ENCODE assay signal across 9 mouse cellular contexts in the genomic region with DNA sequence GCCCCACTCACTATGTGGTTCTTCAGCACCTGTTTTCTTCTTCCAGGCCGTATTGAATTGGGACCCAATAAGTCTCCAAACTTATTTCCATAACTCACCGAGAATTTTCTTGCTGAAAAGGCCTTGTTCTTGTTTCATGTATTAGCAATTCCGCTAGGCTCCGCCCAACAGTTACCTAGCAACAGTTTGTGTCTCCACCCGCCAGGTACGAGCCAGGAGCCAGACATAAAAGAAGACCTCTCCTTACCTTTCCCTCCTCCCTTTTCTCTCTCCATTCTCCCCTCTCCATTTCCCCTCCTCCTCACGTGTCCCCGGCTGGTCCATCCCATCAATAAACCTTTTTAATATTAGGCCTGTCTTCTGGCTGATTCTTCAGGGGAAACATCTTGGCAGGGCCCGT. TPM values are rescaled to one million over a fixed set of nuclear protein-coding genes. Genes with fewer than 3 reads are reported as not detected.
DNase-seq lines count a peak whose midpoint lies in the region; ATAC-seq and TF ChIP-seq lines count a peak whose summit lies in the region.
"Had no signal": no experiment of that assay in that cellular context is flagged by ENCODE, and none has a peak within 500 bp of the region (broad histone marks: within the 10 kb centered on the region; RNA-seq: fewer than 3 reads in every experiment).

No protein-coding gene starts in this region.

- peak overlapping the region; percentile 19; the same call in 1 of the 2 replicates for H3K4me2 ChIP-seq in forebrain, embryonic 11.5 days (ENCODE audit: low read depth, low read length, severe bottlenecking)
- peak overlapping the region; percentile 17 for H3K4me2 ChIP-seq in midbrain, embryonic 13.5 days (replicated peaks)

- no peak for ATAC-seq in forebrain, embryonic 11.5 days (replicated peaks; ENCODE audit: low FRiP score)
- ATAC-seq in midbrain, embryonic 13.5 days: no peak

- H3K27me3 ChIP-seq in heart, embryonic 10.5 days (ENCODE audit: insufficient read depth, poor library complexity, severe bottlenecking): no peaks in the 10 kb centered on the region
- no peaks in the 10 kb centered on the region for H3K27me3 ChIP-seq in forebrain, embryonic 11.5 days (ENCODE audit: control insufficient read depth, insufficient read depth, low read length)
- H3K27me3 ChIP-seq in midbrain, embryonic 13.5 days: no peaks in the 10 kb centered on the region

- peak overlapping the region; percentile 42; the same call in 1 of the 2 replicates for H3K27ac ChIP-seq in heart, embryonic 10.5 days
- no peak overlapping the region for H3K27ac ChIP-seq in forebrain, embryonic 11.5 days (ENCODE audit: low read depth, low read length)
- H3K27ac ChIP-seq in midbrain, embryonic 13.5 days: no peak overlapping the region
- H3K27ac ChIP-seq in left cerebral cortex, adult 2 months: no peak overlapping the region

- H3K9ac ChIP-seq in forebrain, embryonic 11.5 days (ENCODE audit: low read length): no peak overlapping the region
- no peak overlapping the region for H3K9ac ChIP-seq in midbrain, embryonic 13.5 days (replicated peaks)

- peak overlapping the region; percentile 46 for H3K4me3 ChIP-seq in heart, embryonic 10.5 days
- no peak overlapping the region for H3K4me3 ChIP-seq in forebrain, embryonic 11.5 days (ENCODE audit: low read depth, low read length)
- H3K4me3 ChIP-seq in midbrain, embryonic 13.5 days (replicated peaks): no peak overlapping the region
- no peak overlapping the region for H3K4me3 ChIP-seq in left cerebral cortex, adult 2 months

- H3K9me3 ChIP-seq in heart, embryonic 10.5 days: no peaks in the 10 kb centered on the region
- no peaks in the 10 kb centered on the region for H3K9me3 ChIP-seq in forebrain, embryonic 11.5 days (ENCODE audit: control insufficient read depth, low read length)
- H3K9me3 ChIP-seq in midbrain, embryonic 13.5 days: no peaks in the 10 kb centered on the region

- WGBS in heart, embryonic 10.5 days: 26% methylated on average over 9 of the region's 9 CpGs
- 13% methylated on average over 9 of the region's 9 CpGs for WGBS in forebrain, embryonic 11.5 days
- 22% methylated on average over 9 of the region's 9 CpGs for WGBS in midbrain, embryonic 13.5 days

- no peak for TF ChIP-seq CTCF in left cerebral cortex, adult 2 months (IDR thresholded peaks at IDR 0.05)

- H3K36me3 ChIP-seq in heart, embryonic 10.5 days: no peaks in the 10 kb centered on the region
- no peaks in the 10 kb centered on the region for H3K36me3 ChIP-seq in forebrain, embryonic 11.5 days (ENCODE audit: control insufficient read depth, insufficient read depth, low read length)
- H3K36me3 ChIP-seq in midbrain, embryonic 13.5 days: no peaks in the 10 kb centered on the region

- DNase-seq in heart, embryonic 10.5 days (ENCODE audit: low spot score): no peak
- no peak for DNase-seq in heart, postnatal 14 days
- DNase-seq in forebrain, embryonic 11.5 days (ENCODE audit: low spot score): no peak
- peak; percentile 52 to 55 for DNase-seq in kidney, postnatal 25 days
- no peak for DNase-seq in cerebellum, adult 9-11 months
- DNase-seq in adrenal gland, postnatal 4 days (ENCODE audit: low spot score in 2 of 2): no peak
- no peak for DNase-seq in left cerebral cortex, adult 2 months (ENCODE audit: extremely low spot score in 1 of 2, low spot score in 2 of 2)

- H3K4me1 ChIP-seq in heart, embryonic 10.5 days: peaks cover 27% of the 10 kb centered on the region
- peaks cover 2% of the 10 kb centered on the region; the same call in 1 of the 2 replicates for H3K4me1 ChIP-seq in forebrain, embryonic 11.5 days (replicated peaks; ENCODE audit: control insufficient read depth, insufficient read depth, low read length)
- H3K4me1 ChIP-seq in midbrain, embryonic 13.5 days (replicated peaks): peaks cover 23% of the 10 kb centered on the region

- intact Hi-C loops in heart, postnatal 14 days (cut with DNase I): no loop called here
- intact Hi-C loops in left cerebral cortex, adult 2 months (cut with DNase I): no loop called here

RNA-seq across cellular contexts. Expression of a gene that starts 2.7 kb away (rescaled TPM):
- 17.8 and 23.8 TPM in 2 replicates for polyA plus RNA-seq in heart, embryonic 10.5 days (2016; fragmentation: Nextera tagmentation; extraction: Ambion mirVana)
- total RNA-seq in heart, postnatal 14 days (2021): 10 to 100 TPM; 19.4 to 20.4 TPM
- 27.4 and 32.4 TPM in 2 replicates for polyA plus RNA-seq in forebrain, embryonic 11.5 days (2014; fragmentation: Nextera tagmentation; extraction: Ambion mirVana)
- polyA plus RNA-seq in midbrain, embryonic 13.5 days (2015; fragmentation: Nextera tagmentation; extraction: Ambion mirVana): 37.1 and 38.4 TPM in 2 replicates
- total RNA-seq in adrenal gland, postnatal 4 days (2021): 10 to 100 TPM; 27.7 to 28.0 TPM
- total RNA-seq in left cerebral cortex, adult 2 months (2021): 10 to 100 TPM; 53.8 to 57.2 TPM

RNA-seq across cellular contexts. Expression of a gene that starts 16.6 kb away (rescaled TPM):
- polyA plus RNA-seq in heart, embryonic 10.5 days (2016; fragmentation: Nextera tagmentation; extraction: Ambion mirVana): 11.0 and 12.2 TPM in 2 replicates
- not detected for total RNA-seq in heart, postnatal 14 days (2021)
- polyA plus RNA-seq in forebrain, embryonic 11.5 days (2014; fragmentation: Nextera tagmentation; extraction: Ambion mirVana): 3.4 and 3.5 TPM in 2 replicates
- 0.43 and 0.67 TPM in 2 replicates for polyA plus RNA-seq in midbrain, embryonic 13.5 days (2015; fragmentation: Nextera tagmentation; extraction: Ambion mirVana)
- total RNA-seq in adrenal gland, postnatal 4 days (2021): 1 to 10 TPM; 3.1 to 7.9 TPM
- total RNA-seq in left cerebral cortex, adult 2 months (2021): not detected
- total RNA-seq: gastrocnemius, adult 18-20 months had no signal

RNA-seq across cellular contexts. Expression of a gene that starts 54.8 kb away (rescaled TPM):
- polyA plus RNA-seq in heart, embryonic 10.5 days (2016; fragmentation: Nextera tagmentation; extraction: Ambion mirVana): 37.0 and 45.2 TPM in 2 replicates
- total RNA-seq in heart, postnatal 14 days (2021): 10 to 100 TPM in 1 of 2 experiments, 1 to 10 TPM in 1; 9.8 to 10.9 TPM
- 41.6 and 42.3 TPM in 2 replicates for polyA plus RNA-seq in forebrain, embryonic 11.5 days (2014; fragmentation: Nextera tagmentation; extraction: Ambion mirVana)
- polyA plus RNA-seq in midbrain, embryonic 13.5 days (2015; fragmentation: Nextera tagmentation; extraction: Ambion mirVana): 51.0 and 51.6 TPM in 2 replicates
- total RNA-seq in adrenal gland, postnatal 4 days (2021): 10 to 100 TPM; 27.0 to 28.3 TPM
- 10 to 100 TPM; 18.3 TPM for total RNA-seq in left cerebral cortex, adult 2 months (2021)

Comparison
In these comparisons a context has a peak if more than half of its experiments do, and no peak if none do; other contexts are left out.
1. DNase-seq: peak in kidney, postnatal 25 days (2 of 2); none in heart, embryonic 10.5 days (single experiment), heart, postnatal 14 days (0 of 2), forebrain, embryonic 11.5 days (single experiment), cerebellum, adult 9-11 months (single experiment), adrenal gland, postnatal 4 days (0 of 2) and left cerebral cortex, adult 2 months (0 of 2).